Mouse (Mus musculus) E14TG2a.4 (cell line): ENCODE results near the gene Igfbp6.

Source experiments
- CTCF ChIP-seq: conservative IDR thresholded peaks from 2 replicates; pipeline ENCODE4 v1.5.1; 2014; ENCODE audit warnings: low read length
- NANOG ChIP-seq: IDR thresholded peaks from 2 replicates; pipeline ENCODE4 v1.6.1; 2014; ENCODE audit warnings: borderline replicate concordance, low read length, mixed read lengths

DNA sequence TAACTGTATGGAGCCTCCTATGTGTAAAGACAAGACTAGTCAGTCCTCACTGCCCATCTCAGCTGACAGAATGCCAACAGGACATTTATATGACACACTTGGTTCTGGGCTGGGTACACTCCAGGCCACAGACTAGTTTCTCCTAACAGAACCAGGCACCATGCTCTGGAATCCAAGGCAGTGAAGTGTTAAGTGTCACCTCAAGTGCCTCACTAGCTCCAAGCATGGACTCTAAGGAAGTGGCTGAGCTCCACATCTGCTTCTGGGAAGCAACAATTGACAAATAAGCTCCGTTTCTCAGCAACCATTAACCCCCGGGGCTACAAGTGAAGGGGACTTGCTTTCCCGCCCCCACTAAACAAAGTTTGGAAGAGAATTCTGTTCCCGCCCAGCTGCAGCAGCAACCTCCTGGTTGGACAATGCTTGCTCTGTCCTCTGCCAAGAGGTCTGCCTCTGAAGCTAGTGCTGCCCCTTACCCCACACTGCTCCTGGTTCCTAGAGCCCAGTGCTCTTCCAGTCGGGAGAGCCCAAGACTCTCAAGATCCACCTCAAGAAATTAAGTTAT is 46.1 kb upstream of the Igfbp6 start:
- TF ChIP-seq CTCF (no peak), NANOG (no peak)
